Mouse (Mus musculus): ENCODE results near the gene Rpgr. TPM values are rescaled to one million over a fixed set of nuclear protein-coding genes. Genes with fewer than 3 reads are reported as not detected.

The Rpgr gene
- total and polyA plus RNA-seq, 3 experiments, result 1.1 to 4.3 (median 3.0) TPM

DNA sequence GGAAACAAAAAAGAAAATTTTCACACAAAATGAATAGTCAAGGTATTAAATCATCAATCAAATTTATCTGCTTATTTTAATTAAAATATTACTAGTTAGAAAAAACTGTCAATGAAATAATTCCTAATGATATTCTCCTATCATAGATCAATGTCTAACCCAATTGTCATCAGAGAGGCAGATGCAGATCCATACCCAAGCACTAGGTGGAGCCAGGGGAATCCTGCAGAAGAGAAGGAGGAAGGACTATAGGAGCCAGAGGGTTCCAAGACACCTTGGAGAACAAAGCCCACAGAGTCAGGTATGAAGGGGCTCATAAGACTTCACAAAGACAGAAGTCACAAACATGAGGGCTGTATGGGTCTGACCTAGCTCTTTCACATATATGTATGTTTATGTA lies 182.1 kb downstream of the Rpgr start:
- intact Hi-C loops (cut with DNase I), result no loop called here
- Histone ChIP-seq H3K27ac (no peak overlapping the region), H3K9ac (ENCODE audit: low read depth, low read length) (no peak overlapping the region), H3K36me3 (ENCODE audit: control insufficient read depth, insufficient read depth, low read length) (no peaks in the 10 kb centered on the region), H3K79me2 (replicated peaks; ENCODE audit: control insufficient read depth, insufficient read depth, low read length) (no peaks in the 10 kb centered on the region), H3K4me1 (ENCODE audit: control insufficient read depth, insufficient read depth, low read length) (no peaks in the 10 kb centered on the region), H3K27me3 (ENCODE audit: control insufficient read depth, insufficient read depth, low read length) (no peaks in the 10 kb centered on the region), H3K4me3 (no peak overlapping the region)
- DNase-seq, result no peak
- TF ChIP-seq POLR2A (IDR thresholded peaks at IDR 0.05; ENCODE audit: insufficient read depth, low read depth, low read length), result no peak
- TF ChIP-seq CTCF (IDR thresholded peaks at IDR 0.05), result peak; percentile 53

Other genes starting within 250 kb of the Rpgr start
- 1 to 10 TPM; 2.7 to 4.2 TPM for gene Srpx, start 99.2 kb downstream of the Rpgr start, total RNA-seq (2021)
- gene Srpx, start 99.2 kb downstream of the Rpgr start, polyA plus RNA-seq (2012; rRNA removed), result 5.2 and 7.2 TPM in 2 replicates
- gene Otc, start 35.4 kb upstream of the Rpgr start, total RNA-seq (2021), result not detected
- 0.04 TPM in 1 of 2 replicates, not detected in the other for gene Otc, start 35.4 kb upstream of the Rpgr start, polyA plus RNA-seq (2012; rRNA removed)

Data from heart, adult 2 months (tissue).